Mouse (Mus musculus): Measurements from ENCODE around the gene Dhps.

DNA sequence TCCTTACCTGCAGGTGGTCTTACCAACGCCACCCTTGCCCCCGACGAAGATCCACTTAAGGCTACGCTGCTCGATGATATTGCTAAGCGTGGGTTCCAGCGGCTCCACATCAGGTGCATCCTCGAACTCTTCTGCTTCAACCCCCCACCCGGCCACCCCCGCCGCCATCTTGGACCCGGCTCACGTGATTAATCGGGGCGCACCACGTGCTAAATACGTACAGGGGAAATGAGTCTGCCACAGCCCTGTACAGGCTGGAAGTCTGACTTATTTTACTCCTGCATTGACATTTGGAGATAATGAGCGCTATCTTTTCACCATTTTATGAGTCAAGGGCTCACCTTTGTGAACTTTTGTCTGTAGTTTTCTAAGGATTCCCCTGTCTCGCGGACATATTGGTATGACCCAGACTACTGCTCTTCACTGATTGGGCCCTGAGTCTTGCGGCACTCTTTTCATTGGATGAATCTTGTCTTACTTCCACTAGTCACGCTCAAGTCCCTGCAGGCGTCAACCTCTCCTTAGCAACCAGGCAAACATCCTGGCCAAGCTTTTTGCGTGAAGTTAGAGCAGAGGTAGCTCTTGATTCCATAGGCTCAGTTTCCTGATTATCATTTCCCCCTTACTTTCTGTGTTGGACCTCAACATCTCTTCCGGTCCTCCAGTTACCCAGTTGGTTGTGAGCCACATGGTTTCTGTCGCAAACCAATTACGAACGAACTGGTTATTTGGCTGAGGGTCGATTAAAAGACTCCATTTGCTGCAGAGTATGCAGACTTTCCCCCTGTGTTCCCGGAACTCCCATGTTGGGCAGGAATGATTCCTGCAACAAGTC, 46.2 kb upstream of the Dhps start, which contains the start of gene Asna1:
- TF ChIP-seq CTCF (conservative IDR thresholded peaks at IDR 0.05 in 1 of 2, IDR thresholded peaks at IDR 0.05 in 1 of 2; ENCODE audit: low read depth in 2 of 2, low read length in 2 of 2) = no peak
- no peak for TF ChIP-seq EP300 (IDR thresholded peaks at IDR 0.05; ENCODE audit: low read length)
- peak; percentile 93 for TF ChIP-seq MAX (IDR thresholded peaks at IDR 0.05; ENCODE audit: low read length)
- peak; percentile 70 for TF ChIP-seq USF2 (conservative IDR thresholded peaks at IDR 0.05; ENCODE audit: low read depth, low read length)
